Mouse (Mus musculus): ENCODE measurements around the gene Tgfbr1.

The Tgfbr1 gene

DNA sequence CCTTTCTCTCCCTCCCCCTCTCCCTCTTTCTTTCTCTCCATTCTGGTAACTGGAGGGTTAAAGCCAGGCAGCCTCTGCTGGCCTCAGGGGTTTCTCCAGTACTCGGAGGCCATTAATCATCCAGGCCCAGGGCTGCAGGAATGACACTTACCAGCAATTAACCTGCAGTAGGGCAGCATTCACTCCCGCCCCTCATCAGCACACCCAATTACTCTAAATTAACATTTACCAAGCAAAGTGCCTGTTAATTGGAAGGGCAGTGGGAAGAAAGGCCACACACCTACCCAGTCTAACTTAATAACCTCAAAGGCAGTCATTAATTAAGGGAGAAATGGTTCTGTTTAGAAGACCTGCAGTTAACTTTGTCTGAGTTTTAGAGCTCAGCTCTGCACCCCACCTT is 71.4 kb downstream of the Tgfbr1 start:
- no peak for DNase-seq

DNA sequence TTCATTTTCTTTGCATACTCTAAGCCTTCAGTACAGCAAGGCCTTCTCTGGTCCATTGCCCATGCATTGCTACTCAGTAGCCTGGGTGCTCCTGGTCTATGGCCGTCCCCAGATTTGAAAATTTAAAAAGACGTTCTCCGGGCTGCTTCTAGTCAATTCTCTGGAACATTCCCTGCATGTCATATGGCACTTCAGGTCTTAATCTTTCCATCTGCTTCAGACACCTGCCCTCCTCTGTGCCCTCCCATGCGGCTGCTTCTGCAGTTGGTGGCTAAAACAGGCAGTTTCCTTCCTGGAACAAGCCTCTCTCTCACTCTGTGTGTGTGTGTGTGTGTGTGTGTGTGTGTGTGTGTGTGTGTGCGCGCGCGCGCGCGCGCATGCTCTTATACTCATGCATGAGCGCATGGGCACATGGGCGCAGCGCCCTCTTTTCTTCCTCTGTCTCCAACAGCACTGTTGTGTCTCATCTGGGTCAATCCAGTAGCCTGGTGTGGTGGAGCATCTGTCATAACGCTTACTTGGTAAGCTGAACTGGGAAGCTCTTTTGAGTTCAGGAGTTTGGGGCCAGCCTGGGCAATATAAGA is 72.3 kb downstream of the Tgfbr1 start:
- DNase-seq: peak; percentile 42 to 47

- DNase-seq: no peak
These were observed 74.6 kb downstream of the Tgfbr1 start for GRCm38 (mm10) chr4:47427606-47428005.

DNA sequence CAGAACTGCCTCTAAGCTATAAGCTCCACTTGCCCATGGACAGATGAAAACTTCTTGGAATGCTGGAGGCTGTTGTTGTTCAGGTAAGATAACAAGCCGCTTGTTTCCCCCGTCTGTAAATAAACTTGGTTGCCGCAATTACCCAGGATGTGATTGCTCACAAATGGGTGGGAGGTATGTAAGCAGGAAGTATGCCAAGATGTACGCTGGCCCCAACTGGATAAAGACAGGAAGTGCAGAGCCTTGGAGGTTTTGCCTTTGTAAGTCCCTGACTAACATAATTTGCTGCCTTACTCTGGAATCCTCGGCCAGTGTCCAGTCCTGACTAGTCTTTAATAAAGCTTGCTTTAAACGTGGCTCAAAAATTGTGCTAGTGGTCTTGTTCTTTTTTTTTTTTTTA is 77.5 kb downstream of the Tgfbr1 start:
- no peak for DNase-seq

GRCm38 (mm10) chr4:47431081-47431480 is 78.1 kb downstream of the Tgfbr1 start:
- DNase-seq: no peak

DNA sequence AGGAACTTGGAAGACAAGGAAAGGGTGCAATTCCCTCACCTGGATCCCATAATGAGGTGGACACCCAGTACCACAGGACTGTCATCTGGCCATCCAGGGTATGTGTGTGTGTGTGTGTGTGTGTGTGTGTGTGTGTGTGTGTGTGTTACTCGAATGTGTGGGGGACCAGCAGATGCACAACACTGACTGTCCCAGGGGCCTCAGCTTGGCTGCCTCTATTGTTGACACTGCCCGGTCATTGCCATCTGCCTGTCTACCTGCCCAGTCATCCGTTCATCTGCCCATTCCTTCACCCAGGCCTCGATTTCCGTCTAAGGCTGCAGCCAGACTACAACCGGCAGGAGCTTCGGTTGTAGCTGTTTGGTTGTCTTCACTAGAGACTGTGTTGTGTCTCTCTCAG is 79.7 kb downstream of the Tgfbr1 start:
- DNase-seq: peak; percentile 63 to 71

DNA sequence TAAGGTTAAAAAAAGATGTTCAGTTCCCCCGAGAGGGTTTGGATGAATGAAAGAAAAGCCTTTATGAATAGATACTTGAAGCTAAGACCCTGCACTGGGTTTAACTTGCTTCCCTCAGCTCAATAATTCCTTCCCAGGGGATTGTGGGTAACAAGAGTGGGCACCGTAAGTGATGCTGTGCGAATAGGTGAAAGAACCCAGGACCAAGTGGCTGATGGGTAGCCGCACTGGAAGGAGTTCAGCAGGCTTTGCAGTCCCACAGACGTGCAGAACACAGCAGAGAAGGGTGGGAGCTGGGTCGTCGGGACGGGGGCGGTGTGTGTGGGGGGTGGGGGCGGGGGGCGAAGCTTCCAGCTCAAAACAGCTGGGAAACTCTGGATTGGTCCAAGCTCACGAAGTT is 82.1 kb downstream of the Tgfbr1 start:
- no peak for DNase-seq

DNA sequence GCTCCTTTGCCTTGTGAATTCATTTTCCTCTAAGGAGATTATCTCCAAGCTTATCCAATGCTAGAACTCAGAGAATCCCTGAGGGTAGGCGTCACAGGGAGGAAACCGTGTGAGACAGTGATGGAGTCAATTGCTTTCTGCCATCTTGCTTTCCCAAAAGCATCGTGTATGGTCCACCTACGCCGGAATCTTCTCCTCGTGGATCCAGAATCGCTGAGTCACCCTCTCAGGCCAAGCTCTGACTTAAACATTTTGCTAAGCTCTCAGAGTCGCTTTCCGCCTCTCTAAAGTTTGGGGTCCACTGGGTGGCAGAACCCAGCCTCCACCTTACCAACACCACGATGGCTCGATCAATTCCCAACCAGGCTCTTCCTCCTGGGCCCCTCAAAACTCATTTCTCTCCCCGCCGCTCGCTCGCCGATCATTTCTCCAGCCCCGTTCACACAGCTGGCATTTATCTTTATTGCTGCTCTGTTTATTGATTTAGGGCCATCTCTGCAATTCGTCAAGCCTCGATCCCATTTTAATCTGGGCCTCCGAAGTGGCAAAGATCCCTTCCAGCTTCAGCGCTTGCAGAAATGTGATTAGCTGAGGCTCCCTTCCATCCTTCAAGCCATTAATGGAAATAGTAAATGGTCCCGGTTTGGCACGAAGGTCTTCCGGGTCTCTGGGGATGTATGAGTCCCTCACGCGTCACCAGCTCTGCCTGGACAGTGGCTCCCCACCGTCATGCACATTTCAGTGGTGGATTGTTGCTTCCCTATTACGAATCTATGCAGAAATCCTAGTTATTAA is 82.7 kb downstream of the Tgfbr1 start:
- no peak for DNase-seq

DNA sequence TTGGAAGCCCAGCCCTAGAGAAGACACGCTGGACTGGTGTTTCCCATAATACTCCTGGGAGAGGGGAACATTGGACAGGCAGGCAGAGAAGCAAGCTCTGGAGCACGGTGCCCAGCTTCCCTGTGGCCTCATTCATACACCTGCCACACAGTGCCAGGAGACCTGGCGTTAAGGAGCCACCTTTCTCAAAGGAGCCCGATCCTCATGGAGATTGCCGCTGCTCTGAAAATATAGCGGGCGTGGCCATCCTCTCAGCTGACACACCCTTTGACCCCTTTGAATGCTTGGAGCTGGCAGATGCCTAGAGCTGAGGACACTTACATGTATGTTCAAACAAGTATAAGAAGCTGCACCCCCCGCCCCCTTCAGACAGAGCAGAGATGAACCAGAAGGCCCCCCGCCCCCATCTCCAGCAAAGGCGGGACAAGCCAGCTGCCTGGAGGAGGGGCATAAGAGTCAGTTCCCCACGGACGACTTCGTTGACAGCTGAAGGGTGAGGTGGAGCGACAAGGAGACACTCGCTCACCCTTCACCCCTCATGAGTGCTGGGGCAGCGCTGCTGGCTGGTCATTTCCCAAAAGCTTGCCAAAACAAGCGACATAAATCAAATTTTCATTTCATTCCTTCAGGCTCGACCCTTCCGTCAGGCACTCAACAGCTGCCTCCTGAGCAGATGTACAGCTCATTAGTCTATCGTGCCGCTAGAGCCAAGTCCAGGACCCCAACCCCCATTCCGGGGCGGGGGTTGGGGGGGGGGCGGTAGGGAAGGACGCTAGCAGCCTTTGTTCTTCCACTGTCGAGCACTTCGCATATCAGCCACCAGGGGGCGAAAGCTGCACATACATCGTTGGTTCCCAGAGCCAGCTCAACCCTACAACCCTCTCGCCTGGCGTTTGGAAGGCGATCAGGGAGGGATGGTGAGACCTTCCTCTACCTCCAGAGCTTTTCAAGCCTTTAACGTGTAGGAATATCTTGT is 84.6 kb downstream of the Tgfbr1 start:
- peak; percentile 96 to 97 for DNase-seq

- DNase-seq: no peak
These were observed 85.9 kb downstream of the Tgfbr1 start for GRCm38 (mm10) chr4:47438956-47439355.

DNA sequence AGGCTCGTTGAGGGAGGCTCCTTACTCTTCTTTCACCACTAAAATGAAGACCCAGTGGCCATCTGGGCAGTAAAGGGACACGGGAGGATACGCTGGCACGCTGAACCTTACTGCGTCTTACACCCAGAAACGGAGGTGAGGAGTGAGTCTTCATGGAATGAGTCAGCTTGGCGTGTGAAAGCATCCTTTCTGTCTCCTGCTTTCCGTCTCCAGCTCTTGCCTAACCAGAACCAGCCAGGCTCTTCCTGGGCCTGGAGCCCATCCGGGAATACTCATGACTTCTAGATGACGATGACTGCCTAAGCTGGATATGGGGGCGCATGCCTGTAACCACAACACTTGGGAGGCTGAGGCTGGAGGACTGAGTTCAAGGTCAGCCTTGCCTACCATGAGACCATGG is 87.9 kb downstream of the Tgfbr1 start:
- DNase-seq: no peak

DNA sequence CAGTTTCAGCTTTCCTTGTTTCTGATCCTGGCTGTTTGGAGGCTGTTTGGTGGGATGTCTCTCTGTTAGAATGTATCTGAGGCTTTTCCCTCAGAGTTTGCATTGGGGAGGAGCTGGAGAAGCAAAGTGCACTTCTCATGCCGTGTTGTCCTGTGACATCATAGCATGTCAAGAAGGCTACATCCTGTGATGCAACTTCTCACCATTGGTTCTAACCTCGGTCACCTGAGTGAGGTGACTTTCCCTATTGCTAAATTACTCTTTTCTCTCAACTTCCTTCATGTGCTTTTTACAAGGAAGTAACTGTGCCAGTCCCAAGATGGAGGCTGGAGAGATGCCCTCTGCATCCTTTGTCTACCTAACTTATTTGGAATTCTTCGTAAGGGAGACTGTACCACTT is 95.5 kb downstream of the Tgfbr1 start:
- DNase-seq: no peak

DNA sequence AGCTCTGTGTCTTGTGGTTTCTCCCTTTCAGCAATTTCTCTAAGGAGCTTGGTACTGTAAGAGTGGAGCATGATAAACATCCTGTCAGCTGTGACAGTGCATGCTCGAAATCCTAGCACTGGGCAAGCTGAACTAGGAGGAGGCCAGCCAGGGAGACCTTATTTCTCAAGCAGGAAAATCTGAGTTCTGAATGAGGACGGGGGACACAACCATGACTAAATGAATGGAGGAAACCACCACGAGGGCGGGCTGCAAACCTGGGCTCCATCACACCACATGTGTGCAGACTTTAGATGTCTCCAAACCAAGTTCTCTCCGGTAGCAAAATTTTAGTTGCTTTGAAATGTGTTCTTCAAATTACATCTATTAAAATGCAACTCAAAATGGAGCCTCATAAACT is 96.1 kb downstream of the Tgfbr1 start:
- no peak for DNase-seq

DNA sequence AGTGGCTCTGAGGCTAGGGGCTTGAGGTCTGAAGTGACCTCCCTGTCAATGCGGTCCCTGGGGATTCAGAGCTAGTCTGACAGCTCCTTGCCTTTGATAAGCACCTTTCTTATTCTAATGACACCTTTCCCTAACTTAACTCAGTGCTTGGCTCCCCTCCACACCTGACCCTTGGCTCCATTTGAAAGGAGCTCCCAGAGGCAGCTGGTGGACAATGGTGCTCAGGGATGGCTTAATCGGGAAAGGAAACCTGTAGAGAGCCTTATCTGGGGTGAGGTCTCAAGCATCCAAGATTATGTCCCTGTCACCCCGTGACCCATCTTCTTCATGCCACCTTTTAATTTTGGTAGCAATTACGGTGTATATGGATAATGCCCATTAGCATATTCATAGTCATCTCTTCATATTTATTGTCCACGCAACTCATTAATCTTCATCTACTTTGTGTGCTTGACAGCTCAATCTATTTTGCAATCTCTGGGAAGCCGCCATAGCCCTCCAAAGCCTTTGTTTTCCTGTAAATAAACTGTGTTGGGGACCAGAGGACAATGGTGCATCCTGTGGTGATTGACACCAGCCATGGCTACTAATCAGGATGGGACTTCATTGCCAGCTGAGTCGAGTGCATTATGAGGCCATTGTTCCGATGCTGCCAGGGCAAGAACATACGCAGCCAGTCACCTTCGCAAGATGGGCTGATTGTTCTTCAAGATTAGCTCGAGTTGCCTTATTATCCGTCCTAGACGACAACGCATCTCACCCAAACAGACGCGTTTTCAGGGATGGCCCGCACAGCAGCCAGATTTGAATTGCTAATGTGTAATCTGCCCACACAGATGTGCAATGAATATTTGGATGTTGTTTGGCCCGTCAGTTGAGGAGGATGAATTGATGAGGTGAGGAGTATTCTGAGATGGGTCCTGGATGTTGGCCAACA is 96.8 kb downstream of the Tgfbr1 start:
- DNase-seq: no peak
